Mouse (Mus musculus) MEL (cell line): ENCODE data around the gene Cldn10. TPM values are rescaled to one million over a fixed set of nuclear protein-coding genes. Genes with fewer than 3 reads are reported as not detected.

Experiments used
- DNase-seq: peaks from one replicate; pipeline ENCODE4 v3.0.0; 2011; ENCODE audit warnings: low read depth, low spot score
- H3K27ac ChIP-seq: 2 replicates; pipeline ENCODE4 v1.5.1; 2012; ENCODE audit warnings: low read depth, mild to moderate bottlenecking, control low read depth, low read length, moderate library complexity; ENCODE audit not compliant: control insufficient read depth
- H3K27me3 ChIP-seq, 2 experiments: fragments of 150-350 bp in 1 of 2; sonication (generic) in 1 of 2; 2 replicates each; pipeline ENCODE4 v1.6.1; 2012; ENCODE audit warnings: low read length in 2 of 2, mild to moderate bottlenecking in 2 of 2, improper control_type of control experiment in 1 of 2, moderate library complexity in 1 of 2; ENCODE audit not compliant: insufficient read depth in 2 of 2, control insufficient read depth in 1 of 2
- H3K36me3 ChIP-seq, 2 experiments: 2 replicates each; pipeline ENCODE4 v1.6.1; 2012 to 2014; ENCODE audit warnings: low read length in 2 of 2, improper control_type of control experiment in 1 of 2, inconsistent platforms in 1 of 2, mild to moderate bottlenecking in 1 of 2; ENCODE audit not compliant: insufficient read depth in 2 of 2, control insufficient read depth in 1 of 2
- H3K4me1 ChIP-seq, 2 experiments: fragments of 150-350 bp in 1 of 2; sonication (generic) in 1 of 2; 2 replicates each; pipeline ENCODE4 v1.6.1; 2012; ENCODE audit warnings: low read length in 2 of 2, improper control_type of control experiment in 1 of 2, mild to moderate bottlenecking in 1 of 2; ENCODE audit not compliant: insufficient read depth in 2 of 2, control insufficient read depth in 1 of 2
- H3K4me3 ChIP-seq, 2 experiments: fragments of 150-350 bp in 1 of 2; sonication (generic) in 1 of 2; 2 replicates each; pipeline ENCODE4 v1.5.1; 2012; ENCODE audit warnings: low read depth in 2 of 2, low read length in 2 of 2, mild to moderate bottlenecking in 2 of 2, moderate library complexity in 2 of 2, control low read depth in 1 of 2, improper control_type of control experiment in 1 of 2; ENCODE audit not compliant: control insufficient read depth in 1 of 2, insufficient read depth in 1 of 2
- H3K79me2 ChIP-seq: 2 replicates; pipeline ENCODE4 v1.6.1; 2012; ENCODE audit warnings: mild to moderate bottlenecking, low read length, moderate library complexity; ENCODE audit not compliant: control insufficient read depth, poor library complexity, insufficient read depth
- H3K9ac ChIP-seq: 2 replicates; pipeline ENCODE4 v1.6.1; 2012; ENCODE audit warnings: low read depth, mild to moderate bottlenecking, control low read depth, low read length, moderate library complexity; ENCODE audit not compliant: control insufficient read depth, poor library complexity, severe bottlenecking
- H3K9me3 ChIP-seq: fragments of 150-350 bp; sonication (generic); replicated peaks from 2 replicates; pipeline ENCODE4 v1.6.1; 2012; ENCODE audit warnings: mild to moderate bottlenecking, low read length, improper control_type of control experiment, moderate library complexity; ENCODE audit not compliant: insufficient read depth
- CHD2 ChIP-seq: IDR thresholded peaks from 2 replicates; pipeline ENCODE4 v1.6.1; 2011; ENCODE audit warnings: low read length, improper control_type of control experiment
- CTCF ChIP-seq, 3 experiments: IDR thresholded peaks in 2 of 3; conservative IDR thresholded peaks in 1 of 3; 2 replicates each; pipeline ENCODE4 v1.5.1; 2011 to 2012; ENCODE audit warnings: low read length in 3 of 3, low read depth in 2 of 3, mild to moderate bottlenecking in 2 of 3, improper control_type of control experiment in 1 of 3, inconsistent platforms in 1 of 3, mixed read lengths in 1 of 3, moderate library complexity in 1 of 3; ENCODE audit not compliant: control insufficient read depth in 1 of 3, insufficient read depth in 1 of 3, poor library complexity in 1 of 3, severe bottlenecking in 1 of 3
- E2F4 ChIP-seq: IDR thresholded peaks from 2 replicates; pipeline ENCODE4 v1.6.1; 2011; ENCODE audit warnings: low read depth, low read length, improper control_type of control experiment, borderline replicate concordance
- ELF1 ChIP-seq: IDR thresholded peaks from 2 replicates; pipeline ENCODE4 v1.6.1; 2014; ENCODE audit warnings: low read depth, mild to moderate bottlenecking, inconsistent platforms, low read length, improper control_type of control experiment, moderate library complexity
- EP300 ChIP-seq, 2 experiments: IDR thresholded peaks; 2 replicates each; pipeline ENCODE4 v1.6.1; 2011; ENCODE audit warnings: improper control_type of control experiment in 2 of 2, low read length in 2 of 2, low read depth in 1 of 2, mild to moderate bottlenecking in 1 of 2
- ETS1 ChIP-seq: IDR thresholded peaks from 2 replicates; pipeline ENCODE4 v1.6.1; 2012; ENCODE audit warnings: low read depth, mild to moderate bottlenecking, inconsistent platforms, low read length, improper control_type of control experiment, moderate library complexity
- GABPA ChIP-seq: IDR thresholded peaks from 2 replicates; pipeline ENCODE4 v1.6.1; 2012; ENCODE audit warnings: low read depth, mild to moderate bottlenecking, inconsistent platforms, low read length, improper control_type of control experiment, moderate library complexity
- GATA1 ChIP-seq: IDR thresholded peaks from 2 replicates; pipeline ENCODE4 v1.6.1; 2011; ENCODE audit warnings: low read depth, low read length, improper control_type of control experiment
- HCFC1 ChIP-seq: IDR thresholded peaks from 2 replicates; pipeline ENCODE4 v1.6.1; 2012; ENCODE audit warnings: low read depth, mild to moderate bottlenecking, inconsistent platforms, low read length, improper control_type of control experiment, moderate library complexity
- MAFK ChIP-seq: IDR thresholded peaks from 2 replicates; pipeline ENCODE4 v1.6.1; 2011; ENCODE audit warnings: low read depth, mild to moderate bottlenecking, low read length, improper control_type of control experiment, borderline replicate concordance
- MAX ChIP-seq: IDR thresholded peaks from 2 replicates; pipeline ENCODE4 v1.6.1; 2011; ENCODE audit warnings: low read length, improper control_type of control experiment
- MAZ ChIP-seq: IDR thresholded peaks from 2 replicates; pipeline ENCODE4 v1.6.1; 2012; ENCODE audit warnings: low read depth, mild to moderate bottlenecking, inconsistent platforms, low read length, improper control_type of control experiment
- MXI1 ChIP-seq: IDR thresholded peaks from 2 replicates; pipeline ENCODE4 v1.6.1; 2011; ENCODE audit warnings: mild to moderate bottlenecking, low read depth, low read length, improper control_type of control experiment
- MYB ChIP-seq: IDR thresholded peaks from 2 replicates; pipeline ENCODE4 v1.6.1; 2011; ENCODE audit warnings: mild to moderate bottlenecking, low read depth, low read length, improper control_type of control experiment
- MYC ChIP-seq: IDR thresholded peaks from 2 replicates; pipeline ENCODE4 v1.6.1; 2011; ENCODE audit warnings: low read depth, mild to moderate bottlenecking, low read length, improper control_type of control experiment, moderate library complexity
- NELFE ChIP-seq: IDR thresholded peaks from 2 replicates; pipeline ENCODE4 v1.6.1; 2011; ENCODE audit warnings: low read depth, low read length, improper control_type of control experiment
- NRF1 ChIP-seq: IDR thresholded peaks from 2 replicates; pipeline ENCODE4 v1.6.1; 2014; ENCODE audit warnings: low read depth, mild to moderate bottlenecking, inconsistent platforms, low read length, improper control_type of control experiment, moderate library complexity; ENCODE audit not compliant: poor library complexity, insufficient read depth, severe bottlenecking
- POLR2A ChIP-seq, 2 experiments: IDR thresholded peaks; 2 replicates each; pipeline ENCODE4 v1.6.1; 2011 to 2012; ENCODE audit warnings: low read length in 2 of 2, mild to moderate bottlenecking in 2 of 2, control low read depth in 1 of 2, improper control_type of control experiment in 1 of 2, low read depth in 1 of 2, moderate library complexity in 1 of 2; ENCODE audit not compliant: control insufficient read depth in 1 of 2, insufficient read depth in 1 of 2, poor library complexity in 1 of 2
- POLR2AphosphoS2 ChIP-seq: IDR thresholded peaks from 2 replicates; pipeline ENCODE4 v1.6.1; 2011; ENCODE audit warnings: low read length, improper control_type of control experiment
- RAD21 ChIP-seq: IDR thresholded peaks from 2 replicates; pipeline ENCODE4 v1.6.1; 2011; ENCODE audit warnings: mild to moderate bottlenecking, low read depth, low read length, improper control_type of control experiment
- RCOR1 ChIP-seq: IDR thresholded peaks from 2 replicates; pipeline ENCODE4 v1.6.1; 2012; ENCODE audit warnings: low read depth, mild to moderate bottlenecking, inconsistent platforms, low read length, improper control_type of control experiment
- SIN3A ChIP-seq: IDR thresholded peaks from 2 replicates; pipeline ENCODE4 v1.6.1; 2012; ENCODE audit warnings: low read length, improper control_type of control experiment, inconsistent platforms
- TAL1 ChIP-seq: IDR thresholded peaks from 2 replicates; pipeline ENCODE4 v1.6.1; 2012; ENCODE audit warnings: mild to moderate bottlenecking, inconsistent platforms, low read length, moderate library complexity, mixed read lengths
- TBP ChIP-seq: IDR thresholded peaks from 2 replicates; pipeline ENCODE4 v1.8.0; 2011; ENCODE audit warnings: low read depth, low read length, improper control_type of control experiment
- TCF12 ChIP-seq: IDR thresholded peaks from 2 replicates; pipeline ENCODE4 v1.6.1; 2014; ENCODE audit warnings: low read depth, mild to moderate bottlenecking, inconsistent platforms, low read length, improper control_type of control experiment, moderate library complexity
- ZKSCAN1 ChIP-seq: IDR thresholded peaks from 2 replicates; pipeline ENCODE4 v1.6.1; 2012; ENCODE audit warnings: low read depth, mild to moderate bottlenecking, inconsistent platforms, low read length, improper control_type of control experiment, moderate library complexity
- ZMIZ1 ChIP-seq: IDR thresholded peaks from 2 replicates; pipeline ENCODE4 v1.6.1; 2012; ENCODE audit warnings: low read depth, mild to moderate bottlenecking, inconsistent platforms, low read length, improper control_type of control experiment, moderate library complexity
- polyA plus RNA-seq, 2 experiments: library from polyadenylated mRNA; stranded (reverse) in 1 of 2; unstranded in 1 of 2; fragments of >175 nt in 1 of 2; fragments of >200 nt in 1 of 2; gene quantifications; 2 replicates each; pipeline versions ENCODE4 v1.2.1 to v1.2.4; 2012; ENCODE audit warnings: low replicate concordance in 2 of 2, low read depth in 1 of 2; ENCODE audit not compliant: insufficient read length in 2 of 2, insufficient read depth in 1 of 2, missing spikeins in 1 of 2
- total RNA-seq: library from RNA; depleted of rRNA; stranded (reverse); fragments of 300-350 nt; gene quantifications from 2 replicates; pipeline ENCODE4 v1.2.3, GENCODE M21; 2012

Cldn10 gene
- total and polyA plus RNA-seq, 3 experiments = 0.17 TPM; not detected in 2

DNA sequence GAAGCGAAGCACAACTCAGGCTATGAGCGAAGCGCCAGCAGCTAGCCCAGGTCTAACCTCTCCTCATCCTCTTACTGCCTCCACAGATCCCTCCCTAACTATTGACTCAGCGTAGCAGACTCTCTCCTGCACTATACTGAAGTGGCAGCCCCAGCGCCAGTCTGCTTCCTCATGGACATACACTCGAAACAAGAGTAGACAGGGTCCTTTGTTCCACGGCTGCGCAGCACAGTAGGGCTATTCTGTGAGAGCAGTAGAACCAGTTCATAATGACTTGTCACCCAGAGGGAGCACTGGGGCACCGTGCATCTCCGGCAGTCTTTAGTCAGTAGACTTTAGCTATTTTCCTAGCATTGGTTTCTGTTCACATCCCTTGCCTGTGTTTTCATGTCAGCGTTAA is 48.4 kb downstream of the Cldn10 start:
- peak overlapping the region; percentile 75 for H3K27ac ChIP-seq
- peaks cover 0 to 2% of the 10 kb centered on the region in 2 experiments; a peak in 3 of 4 replicates for H3K4me1 ChIP-seq
- peak overlapping the region; percentile 47 to 81 for H3K4me3 ChIP-seq

DNA sequence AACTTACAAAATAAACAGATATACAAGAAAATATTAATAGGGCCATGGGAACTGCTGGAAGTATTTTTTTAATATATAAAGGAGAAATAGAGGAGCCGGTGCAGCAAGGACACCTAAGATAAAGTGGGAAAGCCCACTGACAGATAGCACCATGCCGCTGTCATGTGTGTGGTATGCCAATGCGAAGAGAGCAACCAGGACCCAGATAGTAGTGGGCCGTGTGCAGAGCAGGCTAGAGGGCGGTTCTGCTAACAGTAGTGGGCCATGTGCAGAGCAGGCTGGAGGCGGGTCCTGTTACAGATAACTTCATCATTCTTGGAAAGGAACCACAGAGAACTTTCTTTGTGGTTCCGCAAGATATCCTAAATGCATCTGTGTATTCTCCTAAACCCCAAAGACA is 49.0 kb downstream of the Cldn10 start:
- Histone ChIP-seq H3K4me1 (no peaks in the 10 kb centered on the region; a peak in 2 of 4 replicates), H3K27ac (peak overlapping the region; percentile 75), H3K9me3 (no peaks in the 10 kb centered on the region), H3K27me3 (no peaks in the 10 kb centered on the region), H3K9ac (peak overlapping the region; percentile 77), H3K4me3 (peak overlapping the region; percentile 47 to 81), H3K79me2 (no peaks in the 10 kb centered on the region; the same call in 1 of the 2 replicates), H3K36me3 (0 out of 4 replicates have a peak, but pooled peaks cover 0 to 3% of the 10 kb centered on the region in 2 experiments)
- TF ChIP-seq CHD2 (no peak), POLR2A (IDR thresholded peaks at IDR 0.05; ENCODE audit: control insufficient read depth in 1 of 2, insufficient read depth in 1 of 2, low read depth in 1 of 2, low read length in 2 of 2, poor library complexity in 1 of 2) (peak in 1 of 2 experiments; percentile 64; a peak in 2 of 4 replicates), ZMIZ1 (0 out of 2 replicates have a peak, but pooled peaks have one; percentile 29), ELF1 (no peak), GATA1 (peak; percentile 23; the same call in 1 of the 2 replicates), RCOR1 (no peak), MAX (peak; percentile 51; the same call in 1 of the 2 replicates), MYC (peak; percentile 61; the same call in 1 of the 2 replicates), RAD21 (no peak), GABPA (no peak), MAZ (no peak), MXI1 (peak; percentile 93), TCF12 (no peak; the same call in 1 of the 2 replicates), TAL1 (0 out of 2 replicates have a peak, but pooled peaks have one; percentile 11), E2F4 (no peak), ZKSCAN1 (no peak), TBP (0 out of 2 replicates have a peak, but pooled peaks have one; percentile 34), ETS1 (peak; percentile 35; the same call in 1 of the 2 replicates), NELFE (no peak), SIN3A (peak; percentile 81), MYB (no peak)
- DNase-seq = peak; percentile 92

More for the DNA sequence above, 48.4 kb downstream of the Cldn10 start:
- TF ChIP-seq EP300 (IDR thresholded peaks at IDR 0.05; ENCODE audit: low read depth in 1 of 2, low read length in 2 of 2) (no peak), CTCF (IDR thresholded peaks at IDR 0.05 in 2 of 3, conservative IDR thresholded peaks at IDR 0.05 in 1 of 3; ENCODE audit: control insufficient read depth in 1 of 3, insufficient read depth in 1 of 3, low read depth in 2 of 3, low read length in 3 of 3, poor library complexity in 1 of 3, severe bottlenecking in 1 of 3) (no peak), HCFC1 (no peak), RAD21 (no peak), MAFK (no peak), MXI1 (no peak), TCF12 (no peak), NRF1 (peak; percentile 63), GABPA (no peak), ZKSCAN1 (peak; percentile 76), ZMIZ1 (no peak), POLR2AphosphoS2 (no peak)
- no peaks in the 10 kb centered on the region; the same call in 1 of the 2 replicates for H3K79me2 ChIP-seq
- peak; percentile 77 for DNase-seq
- H3K9me3 ChIP-seq = no peaks in the 10 kb centered on the region
- H3K27me3 ChIP-seq = no peaks in the 10 kb centered on the region
- H3K9ac ChIP-seq = peak overlapping the region; percentile 77
- 0 out of 4 replicates have a peak, but pooled peaks cover 0 to 3% of the 10 kb centered on the region in 2 experiments for H3K36me3 ChIP-seq
